In genomic region chr16:91649246-91649645, GRCm38 (mm10) we compare ENCODE assay signal across 9 mouse cellular contexts. TPM values are rescaled to one million over a fixed set of nuclear protein-coding genes. Genes with fewer than 3 reads are reported as not detected.
A peak's percentile ranks its signal among the peaks of the same experiment; 100 is the strongest.
DNase-seq lines count a peak whose midpoint lies in the region; ATAC-seq and TF ChIP-seq lines count a peak whose summit lies in the region.
"Had no signal": no experiment of that assay in that cellular context is flagged by ENCODE, and none has a peak within 500 bp of the region (broad histone marks: within the 10 kb centered on the region; RNA-seq: fewer than 3 reads in every experiment).

No protein-coding gene starts in this region.

- H3K4me1 ChIP-seq in lung, embryonic 14.5 days (ENCODE audit: insufficient read depth): no peaks in the 10 kb centered on the region
- H3K4me1 ChIP-seq in embryonic facial prominence, embryonic 14.5 days (ENCODE audit: control insufficient read depth, insufficient read depth, low read length): peaks cover 4% of the 10 kb centered on the region
- no peaks in the 10 kb centered on the region for H3K4me1 ChIP-seq in intestine, postnatal 0 days (replicated peaks; ENCODE audit: control insufficient read depth, insufficient read depth, low read length)
- H3K4me1 ChIP-seq in neural tube, embryonic 15.5 days: peaks cover 29% of the 10 kb centered on the region

- no peaks in the 10 kb centered on the region for H3K9me3 ChIP-seq in lung, embryonic 14.5 days (ENCODE audit: low read depth, low read length)
- no peaks in the 10 kb centered on the region for H3K9me3 ChIP-seq in embryonic facial prominence, embryonic 14.5 days (ENCODE audit: control insufficient read depth, low read length)
- H3K9me3 ChIP-seq in intestine, postnatal 0 days (ENCODE audit: control insufficient read depth): no peaks in the 10 kb centered on the region
- no peaks in the 10 kb centered on the region for H3K9me3 ChIP-seq in neural tube, embryonic 15.5 days (replicated peaks)

- H3K4me2 ChIP-seq in lung, embryonic 14.5 days: peak overlapping the region; percentile 66
- H3K4me2 ChIP-seq in embryonic facial prominence, embryonic 14.5 days (ENCODE audit: low read depth, low read length): peak overlapping the region; percentile 70
- peak overlapping the region; percentile 93 for H3K4me2 ChIP-seq in intestine, postnatal 0 days (replicated peaks; ENCODE audit: low read depth)
- peak overlapping the region; percentile 96 for H3K4me2 ChIP-seq in neural tube, embryonic 15.5 days

- H3K27me3 ChIP-seq in lung, embryonic 14.5 days (ENCODE audit: insufficient read depth, low read length): no peaks in the 10 kb centered on the region
- no peaks in the 10 kb centered on the region for H3K27me3 ChIP-seq in embryonic facial prominence, embryonic 14.5 days (replicated peaks; ENCODE audit: control insufficient read depth, insufficient read depth, low read length)
- H3K27me3 ChIP-seq in intestine, postnatal 0 days (replicated peaks; ENCODE audit: control insufficient read depth, insufficient read depth, low read length): no peaks in the 10 kb centered on the region
- no peaks in the 10 kb centered on the region for H3K27me3 ChIP-seq in neural tube, embryonic 15.5 days (replicated peaks)

- peaks cover 31% of the 10 kb centered on the region for H3K36me3 ChIP-seq in lung, embryonic 14.5 days (ENCODE audit: insufficient read depth)
- peaks cover 29% of the 10 kb centered on the region for H3K36me3 ChIP-seq in embryonic facial prominence, embryonic 14.5 days (ENCODE audit: control insufficient read depth, insufficient read depth, low read length)
- H3K36me3 ChIP-seq in intestine, postnatal 0 days (ENCODE audit: control insufficient read depth, insufficient read depth): peaks cover 16% of the 10 kb centered on the region
- H3K36me3 ChIP-seq in neural tube, embryonic 15.5 days: peaks cover 12% of the 10 kb centered on the region

- DNase-seq in lung, embryonic 14.5 days: no peak
- DNase-seq in lung, postnatal 25 days (ENCODE audit: low spot score): no peak
- DNase-seq in embryonic facial prominence, embryonic 14.5 days (ENCODE audit: low spot score): no peak
- no peak for DNase-seq in thymus, postnatal 10 days (ENCODE audit: low spot score in 2 of 2)
- no peak for DNase-seq in left cerebral cortex, postnatal 36 days (ENCODE audit: low spot score in 2 of 2)
- DNase-seq: cerebellum, adult 9-10 months had no signal

- intact Hi-C loops in left cerebral cortex, postnatal 36 days (cut with DNase I): no loop called here

- no peak overlapping the region for H3K27ac ChIP-seq in lung, embryonic 14.5 days (ENCODE audit: low read depth)
- H3K27ac ChIP-seq in embryonic facial prominence, embryonic 14.5 days (replicated peaks; ENCODE audit: low read depth, low read length): no peak overlapping the region
- no peak overlapping the region for H3K27ac ChIP-seq in intestine, postnatal 0 days (ENCODE audit: low read depth, low read length)
- no peak overlapping the region for H3K27ac ChIP-seq in neural tube, embryonic 15.5 days (replicated peaks)

- H3K9ac ChIP-seq in lung, embryonic 14.5 days: peak overlapping the region; percentile 24; the same call in 1 of the 2 replicates
- H3K9ac ChIP-seq in embryonic facial prominence, embryonic 14.5 days (ENCODE audit: low read depth, low read length): peak overlapping the region; percentile 25; the same call in 1 of the 2 replicates
- H3K9ac ChIP-seq in intestine, postnatal 0 days (ENCODE audit: low read depth, low read length): no peak overlapping the region
- H3K9ac ChIP-seq in neural tube, embryonic 15.5 days (replicated peaks): 0 out of 2 replicates have a peak overlapping the region, but pooled peaks have one; percentile 34

- TF ChIP-seq CTCF in lung, embryonic 14.5 days (IDR thresholded peaks at IDR 0.05; ENCODE audit: low read depth): no peak
- no peak for TF ChIP-seq CTCF in intestine, postnatal 0 days (IDR thresholded peaks at IDR 0.05; ENCODE audit: low read depth)

- 61% methylated on average over 3 of the region's 3 CpGs for WGBS in lung, embryonic 14.5 days
- WGBS in embryonic facial prominence, embryonic 14.5 days: 60% methylated on average over 3 of the region's 3 CpGs
- WGBS in intestine, postnatal 0 days: 28% methylated on average over 3 of the region's 3 CpGs
- WGBS in neural tube, embryonic 15.5 days: 67% methylated on average over 3 of the region's 3 CpGs

- ATAC-seq in lung, embryonic 14.5 days (ENCODE audit: insufficient read depth): no peak
- ATAC-seq in embryonic facial prominence, embryonic 14.5 days (ENCODE audit: low read depth): no peak
- ATAC-seq in intestine, postnatal 0 days: no peak
- no peak for ATAC-seq in neural tube, embryonic 15.5 days (ENCODE audit: low FRiP score)
- ATAC-seq in frontal cortex, adult (ENCODE audit: low TSS enrichment): no peak

- H3K4me3 ChIP-seq in lung, embryonic 14.5 days (ENCODE audit: low read depth, low read length): peak overlapping the region; percentile 83
- peak overlapping the region; percentile 77 for H3K4me3 ChIP-seq in embryonic facial prominence, embryonic 14.5 days (ENCODE audit: low read depth, low read length)
- peak overlapping the region; percentile 80 for H3K4me3 ChIP-seq in intestine, postnatal 0 days (ENCODE audit: low read depth, low read length)
- H3K4me3 ChIP-seq in neural tube, embryonic 15.5 days (replicated peaks): peak overlapping the region; percentile 78

RNA-seq across cellular contexts. Expression of gene Son, which starts 1.9 kb away (rescaled TPM):
- 149 and 155 TPM in 2 replicates for polyA plus RNA-seq in lung, embryonic 14.5 days (2014; fragmentation: Nextera tagmentation; extraction: Ambion mirVana)
- polyA plus RNA-seq in embryonic facial prominence, embryonic 14.5 days (2014; fragmentation: Nextera tagmentation; extraction: Ambion mirVana): 145 and 157 TPM in 2 replicates
- polyA plus RNA-seq in intestine, postnatal 0 days (2015; fragmentation: Nextera tagmentation; extraction: Ambion mirVana): 71.1 and 83.4 TPM in 2 replicates
- 103 and 106 TPM in 2 replicates for polyA plus RNA-seq in neural tube, embryonic 15.5 days (2015; fragmentation: Nextera tagmentation; extraction: Ambion mirVana)
- 100 to 1,000 TPM; 177 to 236 TPM for total RNA-seq in left cerebral cortex, postnatal 36 days (2021)

RNA-seq across cellular contexts. Expression of gene Gart, which starts 2.5 kb away (rescaled TPM):
- 113 and 129 TPM in 2 replicates for polyA plus RNA-seq in lung, embryonic 14.5 days (2014; fragmentation: Nextera tagmentation; extraction: Ambion mirVana)
- 84.5 and 96.3 TPM in 2 replicates for polyA plus RNA-seq in embryonic facial prominence, embryonic 14.5 days (2014; fragmentation: Nextera tagmentation; extraction: Ambion mirVana)
- 19.0 and 23.8 TPM in 2 replicates for polyA plus RNA-seq in intestine, postnatal 0 days (2015; fragmentation: Nextera tagmentation; extraction: Ambion mirVana)
- 56.6 and 80.4 TPM in 2 replicates for polyA plus RNA-seq in neural tube, embryonic 15.5 days (2015; fragmentation: Nextera tagmentation; extraction: Ambion mirVana)
- 10 to 100 TPM; 50.0 to 50.8 TPM for total RNA-seq in left cerebral cortex, postnatal 36 days (2021)

RNA-seq across cellular contexts. Expression of gene Dnajc28, which starts 30.4 kb away (rescaled TPM):
- polyA plus RNA-seq in lung, embryonic 14.5 days (2014; fragmentation: Nextera tagmentation; extraction: Ambion mirVana): 2.5 and 2.7 TPM in 2 replicates
- polyA plus RNA-seq in embryonic facial prominence, embryonic 14.5 days (2014; fragmentation: Nextera tagmentation; extraction: Ambion mirVana): 2.4 and 4.5 TPM in 2 replicates
- polyA plus RNA-seq in intestine, postnatal 0 days (2015; fragmentation: Nextera tagmentation; extraction: Ambion mirVana): 1.0 and 1.5 TPM in 2 replicates
- 5.1 and 5.9 TPM in 2 replicates for polyA plus RNA-seq in neural tube, embryonic 15.5 days (2015; fragmentation: Nextera tagmentation; extraction: Ambion mirVana)
- total RNA-seq in left cerebral cortex, postnatal 36 days (2021): 10 to 100 TPM in 1 of 2 experiments, 1 to 10 TPM in 1; 5.8 to 10.4 TPM

RNA-seq across cellular contexts. Expression of gene Donson, which starts 39.3 kb away (rescaled TPM):
- polyA plus RNA-seq in lung, embryonic 14.5 days (2014; fragmentation: Nextera tagmentation; extraction: Ambion mirVana): 34.4 and 35.9 TPM in 2 replicates
- polyA plus RNA-seq in embryonic facial prominence, embryonic 14.5 days (2014; fragmentation: Nextera tagmentation; extraction: Ambion mirVana): 17.8 and 21.7 TPM in 2 replicates
- polyA plus RNA-seq in intestine, postnatal 0 days (2015; fragmentation: Nextera tagmentation; extraction: Ambion mirVana): 6.2 and 6.7 TPM in 2 replicates
- 19.4 and 21.7 TPM in 2 replicates for polyA plus RNA-seq in neural tube, embryonic 15.5 days (2015; fragmentation: Nextera tagmentation; extraction: Ambion mirVana)
- 10 to 100 TPM; 23.3 to 26.3 TPM for total RNA-seq in left cerebral cortex, postnatal 36 days (2021)

RNA-seq across cellular contexts. Expression of gene Tmem50b, which starts 51.6 kb away (rescaled TPM):
- polyA plus RNA-seq in lung, embryonic 14.5 days (2014; fragmentation: Nextera tagmentation; extraction: Ambion mirVana): 33.1 and 37.2 TPM in 2 replicates
- polyA plus RNA-seq in embryonic facial prominence, embryonic 14.5 days (2014; fragmentation: Nextera tagmentation; extraction: Ambion mirVana): 39.5 and 41.7 TPM in 2 replicates
- polyA plus RNA-seq in intestine, postnatal 0 days (2015; fragmentation: Nextera tagmentation; extraction: Ambion mirVana): 24.9 and 28.0 TPM in 2 replicates
- 102 and 112 TPM in 2 replicates for polyA plus RNA-seq in neural tube, embryonic 15.5 days (2015; fragmentation: Nextera tagmentation; extraction: Ambion mirVana)
- total RNA-seq in left cerebral cortex, postnatal 36 days (2021): 10 to 100 TPM; 90.7 to 92.5 TPM
